Mouse (Mus musculus) liver, embryonic 11.5 days (tissue): ENCODE results near the gene Ncoa6. TPM values are rescaled to one million over a fixed set of nuclear protein-coding genes. Genes with fewer than 3 reads are reported as not detected.

Experiments used
- ATAC-seq: fragments of 200-750 bp; cut with Nextera tagmentation; replicated peaks from 2 replicates; pipeline ENCODE4 v1.8.0; 2017; ENCODE audit warnings: moderate number of reproducible peaks, mild to moderate bottlenecking, moderate TSS enrichment, moderate library complexity; ENCODE audit not compliant: low FRiP score
- DNase-seq: peaks from one replicate; pipeline ENCODE4 v3.0.0-alpha.2; 2017; ENCODE audit warnings: low spot score
- H3K27ac ChIP-seq: fragments of 300-500 bp; sonication (generic); 2 replicates; pipeline ENCODE4 v1.5.1; 2014; ENCODE audit warnings: mild to moderate bottlenecking, low read depth, low read length, control low read depth
- H3K27me3 ChIP-seq: fragments of 300-500 bp; sonication (generic); replicated peaks from 2 replicates; pipeline ENCODE4 v1.6.1; 2014; ENCODE audit warnings: low read length, mixed read lengths; ENCODE audit not compliant: control insufficient read depth, insufficient read depth
- H3K36me3 ChIP-seq: fragments of 300-500 bp; sonication (generic); 2 replicates; pipeline ENCODE4 v1.6.1; 2014; ENCODE audit warnings: mild to moderate bottlenecking, low read length, moderate library complexity, mixed read lengths; ENCODE audit not compliant: control insufficient read depth, insufficient read depth
- H3K4me1 ChIP-seq: fragments of 300-500 bp; sonication (generic); replicated peaks from 2 replicates; pipeline ENCODE4 v1.6.1; 2014; ENCODE audit warnings: low read length, mixed read lengths; ENCODE audit not compliant: control insufficient read depth, insufficient read depth
- H3K4me2 ChIP-seq: fragments of 300-500 bp; sonication (generic); 2 replicates; pipeline ENCODE4 v1.6.1; 2014; ENCODE audit warnings: mild to moderate bottlenecking, control low read depth, moderate library complexity
- H3K4me3 ChIP-seq: fragments of 300-500 bp; sonication (generic); 2 replicates; pipeline ENCODE4 v1.5.1; 2014; ENCODE audit warnings: low read depth, low read length, control low read depth
- H3K9ac ChIP-seq: fragments of 300-500 bp; sonication (generic); 2 replicates; pipeline ENCODE4 v1.6.1; 2014; ENCODE audit warnings: low read depth, low read length, control low read depth
- H3K9me3 ChIP-seq: fragments of 300-500 bp; sonication (generic); 2 replicates; pipeline ENCODE4 v1.6.1; 2016; ENCODE audit warnings: low read length, inconsistent platforms, mixed read lengths; ENCODE audit not compliant: control insufficient read depth
- WGBS: fragments of 180-500 bp; shearing (Covaris S2); extraction: QIAGEN DNeasy Blood & Tissue Kit; methylation state at CpG from one replicate; pipeline ENCODE4 v1.1.7; 2014; 5-methylcytosine and 5-hydroxymethylcytosine counted together
- polyA plus RNA-seq: library from polyadenylated mRNA; unstranded; fragments of >200 nt; fragmentation: Nextera tagmentation; extraction: Ambion mirVana; gene quantifications from 2 replicates; pipeline ENCODE4 v1.2.1, GENCODE M21; 2014

Gene Ncoa6
- polyA plus RNA-seq, 1 experiment from 2014 or later, result 20.7 TPM

DNA sequence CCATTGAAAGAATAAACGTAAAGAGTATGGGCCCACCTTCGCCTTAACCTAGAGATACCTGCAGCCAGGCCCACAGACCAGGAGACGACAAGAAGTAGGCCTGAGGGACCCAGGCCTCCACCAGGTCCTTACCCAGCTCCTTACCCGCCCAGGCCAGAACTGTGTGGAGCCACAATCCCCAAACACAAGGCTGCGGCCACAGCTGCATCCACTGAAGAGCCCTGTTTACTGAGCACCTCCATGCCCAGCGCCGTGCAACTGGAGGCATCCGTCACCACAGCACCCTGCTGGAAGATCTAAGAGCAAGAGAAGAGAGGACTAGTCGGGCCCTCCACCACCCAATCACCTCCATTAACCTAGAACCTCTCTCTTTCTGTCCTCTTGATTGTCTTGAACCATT is 32.1 kb upstream of the Ncoa6 start:
- Histone ChIP-seq H3K27ac (no peak overlapping the region), H3K36me3 (no peaks in the 10 kb centered on the region), H3K4me2 (no peak overlapping the region), H3K4me1 (no peaks in the 10 kb centered on the region), H3K4me3 (no peak overlapping the region), H3K9ac (no peak overlapping the region), H3K9me3 (no peaks in the 10 kb centered on the region), H3K27me3 (no peaks in the 10 kb centered on the region)
- WGBS, result 80% methylated on average over 9 of the region's 9 CpGs
- ATAC-seq (no peak), DNase-seq (no peak)

- Histone ChIP-seq H3K4me2 (no peak overlapping the region), H3K27me3 (no peaks in the 10 kb centered on the region), H3K4me3 (no peak overlapping the region), H3K9me3 (no peaks in the 10 kb centered on the region), H3K36me3 (no peaks in the 10 kb centered on the region), H3K27ac (no peak overlapping the region), H3K9ac (no peak overlapping the region), H3K4me1 (no peaks in the 10 kb centered on the region)
- ATAC-seq (no peak), DNase-seq (no peak)
- WGBS, result 66% methylated on average over 13 of the region's 13 CpGs
These were observed 31.0 kb upstream of the Ncoa6 start for GRCm38 (mm10) chr2:155504440-155505355.

DNA sequence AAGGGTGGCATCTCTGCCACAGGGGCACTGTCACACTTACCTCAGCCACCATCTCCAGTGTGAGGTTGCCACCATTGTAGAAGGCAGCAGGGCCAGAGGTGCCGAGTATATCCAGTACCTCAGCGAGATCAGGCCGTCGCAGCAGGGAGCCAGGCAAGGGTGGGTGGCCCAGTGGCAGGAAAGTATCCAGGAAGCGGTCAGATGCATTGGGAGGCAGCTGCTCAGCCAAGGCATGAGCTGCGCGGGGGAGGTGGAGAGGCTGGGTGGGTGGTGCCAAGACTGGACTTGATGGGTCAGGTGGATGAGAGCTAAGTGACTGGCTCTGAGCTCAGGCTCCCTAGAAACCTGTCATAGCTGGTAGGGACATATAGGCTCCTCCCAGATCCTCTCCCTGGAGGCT is 28.9 kb upstream of the Ncoa6 start:
- Histone ChIP-seq H3K4me1 (no peaks in the 10 kb centered on the region), H3K36me3 (no peaks in the 10 kb centered on the region), H3K9me3 (no peaks in the 10 kb centered on the region), H3K27me3 (no peaks in the 10 kb centered on the region), H3K4me3 (no peak overlapping the region), H3K27ac (no peak overlapping the region), H3K9ac (no peak overlapping the region), H3K4me2 (no peak overlapping the region)
- ATAC-seq (no peak), DNase-seq (no peak)
- 56% methylated on average over 7 of the region's 7 CpGs for WGBS

- no peak overlapping the region for H3K4me2 ChIP-seq
- H3K36me3 ChIP-seq, result no peaks in the 10 kb centered on the region
- H3K4me1 ChIP-seq, result no peaks in the 10 kb centered on the region
- DNase-seq (no peak), ATAC-seq (no peak)
- 74% methylated on average over 6 of the region's 6 CpGs for WGBS
- no peaks in the 10 kb centered on the region for H3K9me3 ChIP-seq
- no peaks in the 10 kb centered on the region for H3K27me3 ChIP-seq
- H3K27ac ChIP-seq, result no peak overlapping the region
- no peak overlapping the region for H3K9ac ChIP-seq
- no peak overlapping the region for H3K4me3 ChIP-seq
These were observed 17.3 kb upstream of the Ncoa6 start for GRCm38 (mm10) chr2:155490998-155491397.

- Histone ChIP-seq H3K27ac (no peak overlapping the region), H3K4me1 (no peaks in the 10 kb centered on the region), H3K9me3 (no peaks in the 10 kb centered on the region), H3K4me2 (no peak overlapping the region), H3K4me3 (no peak overlapping the region), H3K27me3 (no peaks in the 10 kb centered on the region), H3K36me3 (no peaks in the 10 kb centered on the region), H3K9ac (no peak overlapping the region)
- peak; percentile 46 for DNase-seq
- no peak for ATAC-seq
- 42% methylated on average over 3 of the region's 3 CpGs for WGBS
These were observed 8.3 kb upstream of the Ncoa6 start for GRCm38 (mm10) chr2:155482021-155482420.

DNA sequence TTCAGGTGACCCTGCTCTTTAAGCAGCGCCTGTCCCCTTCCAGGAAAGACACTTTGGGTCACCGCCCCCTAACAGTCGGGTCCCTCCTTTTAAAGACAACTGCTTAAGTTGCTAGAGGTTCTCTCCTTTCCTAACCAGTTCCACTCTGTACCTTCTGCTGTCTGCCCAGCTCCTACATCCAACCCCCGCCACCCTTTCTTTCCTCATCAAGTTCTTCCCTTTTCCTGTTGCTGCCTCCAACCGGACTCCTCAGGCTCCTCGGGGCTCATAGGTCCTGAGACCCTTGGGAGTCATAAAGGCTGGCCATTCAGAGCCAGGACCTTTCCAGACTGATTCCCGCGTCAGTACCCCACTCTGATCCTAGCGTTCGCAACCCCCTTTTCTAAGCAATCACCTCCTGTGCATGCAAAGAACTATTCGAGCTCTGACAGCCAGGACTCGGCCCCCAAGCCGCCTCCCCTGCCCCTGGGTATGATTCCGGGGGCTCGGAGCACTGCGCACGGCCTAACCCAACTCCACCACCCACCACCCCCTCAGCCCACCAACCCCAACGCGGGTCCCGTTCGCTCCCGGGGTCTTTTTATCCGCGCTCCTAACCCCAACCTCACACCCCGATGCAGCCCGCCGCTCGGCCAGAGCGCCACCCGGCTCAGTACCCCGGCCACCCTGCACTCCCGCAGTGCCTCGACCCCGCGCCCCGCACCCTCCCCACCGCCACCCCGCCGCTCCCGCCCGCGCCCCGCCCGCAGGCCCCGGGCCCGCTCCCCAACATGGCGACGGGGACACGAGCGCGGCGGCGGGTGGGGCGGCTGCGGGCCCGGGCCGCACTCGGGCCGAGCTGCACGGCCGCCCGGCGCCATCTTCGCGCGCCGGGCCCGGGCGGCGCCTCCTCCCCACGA is 774 bp downstream of the Ncoa6 start:
- no peaks in the 10 kb centered on the region for H3K9me3 ChIP-seq
- H3K4me1 ChIP-seq, result peaks cover 11% of the 10 kb centered on the region
- no peaks in the 10 kb centered on the region for H3K36me3 ChIP-seq
- ATAC-seq (peak; percentile 62), DNase-seq (peak; percentile 60)
- peak overlapping the region; percentile 81 for H3K27ac ChIP-seq
- H3K4me2 ChIP-seq, result peak overlapping the region; percentile 96
- peak overlapping the region; percentile 88 for H3K4me3 ChIP-seq
- no peaks in the 10 kb centered on the region for H3K27me3 ChIP-seq
- peak overlapping the region; percentile 93 for H3K9ac ChIP-seq
- WGBS, result 1% methylated on average over 51 of the region's 71 CpGs

- Histone ChIP-seq H3K4me1 (peaks cover 5% of the 10 kb centered on the region), H3K9ac (no peak overlapping the region), H3K4me2 (no peak overlapping the region), H3K27me3 (no peaks in the 10 kb centered on the region), H3K27ac (no peak overlapping the region), H3K36me3 (no peaks in the 10 kb centered on the region), H3K9me3 (no peaks in the 10 kb centered on the region), H3K4me3 (no peak overlapping the region)
- 60% methylated on average over 1 of the region's 1 CpGs for WGBS
- 0 out of 2 replicates have a peak, but pooled peaks have one; percentile 36 for ATAC-seq
- DNase-seq, result no peak
These were observed 6.8 kb downstream of the Ncoa6 start for GRCm38 (mm10) chr2:155466861-155467260.

DNA sequence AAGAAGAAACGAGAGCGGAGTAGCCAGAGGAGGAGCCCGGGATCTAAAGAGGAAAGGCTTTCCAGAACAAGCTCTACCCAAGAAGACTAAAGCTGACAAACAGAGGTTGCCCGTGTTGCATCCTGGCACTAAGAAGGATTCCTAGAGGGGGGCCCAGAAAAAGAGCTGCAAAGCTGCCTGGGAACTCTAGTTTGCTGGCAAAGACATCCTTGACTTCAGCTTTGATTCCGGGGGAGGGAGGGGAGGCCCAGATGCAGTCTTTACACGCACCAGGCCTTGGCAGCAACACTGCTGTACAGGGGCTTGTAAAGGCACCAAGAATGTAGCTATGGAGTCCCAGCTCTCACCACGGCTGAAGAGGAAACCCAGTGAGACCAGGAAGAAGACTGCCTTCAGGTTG is 20.1 kb downstream of the Ncoa6 start:
- H3K9me3 ChIP-seq, result no peaks in the 10 kb centered on the region
- no peak for ATAC-seq
- H3K4me3 ChIP-seq, result no peak overlapping the region
- H3K9ac ChIP-seq, result no peak overlapping the region
- no peak for DNase-seq
- H3K27ac ChIP-seq, result no peak overlapping the region
- no peak overlapping the region for H3K4me2 ChIP-seq
- 87% methylated on average over 7 of the region's 7 CpGs for WGBS
- no peaks in the 10 kb centered on the region for H3K36me3 ChIP-seq
- H3K27me3 ChIP-seq, result no peaks in the 10 kb centered on the region
- no peaks in the 10 kb centered on the region for H3K4me1 ChIP-seq
